Mouse (Mus musculus) ES-Bruce4 (cell line): ENCODE data around the gene Cd300lf. TPM values are rescaled to one million over a fixed set of nuclear protein-coding genes. Genes with fewer than 3 reads are reported as not detected.

ENCODE experiments used
- H3K27ac ChIP-seq: 2 replicates; pipeline ENCODE4 v1.5.1; 2012; ENCODE audit warnings: low read length, inconsistent platforms; ENCODE audit not compliant: insufficient read depth
- H3K27me3 ChIP-seq: 2 replicates; pipeline ENCODE4 v1.6.1; 2012; ENCODE audit warnings: mild to moderate bottlenecking, low read length, inconsistent platforms; ENCODE audit not compliant: control insufficient read depth, poor library complexity, insufficient read depth, severe bottlenecking
- H3K36me3 ChIP-seq: 2 replicates; pipeline ENCODE4 v1.6.1; 2012; ENCODE audit warnings: inconsistent platforms, mild to moderate bottlenecking, low read length, moderate library complexity; ENCODE audit not compliant: control insufficient read depth, poor library complexity, insufficient read depth, severe bottlenecking
- H3K4me1 ChIP-seq: one replicate; pipeline ENCODE4 v1.8.1; 2011; ENCODE audit warnings: low read length; ENCODE audit not compliant: control insufficient read depth, insufficient read depth
- H3K4me3 ChIP-seq: 2 replicates; pipeline ENCODE4 v1.5.1; 2011; ENCODE audit warnings: low read depth, mild to moderate bottlenecking, low read length
- H3K9ac ChIP-seq: 2 replicates; pipeline ENCODE4 v1.6.1; 2012; ENCODE audit warnings: low read depth, mild to moderate bottlenecking, inconsistent platforms; ENCODE audit not compliant: poor library complexity, severe bottlenecking
- H3K9me3 ChIP-seq: replicated peaks from 2 replicates; pipeline ENCODE4 v1.6.1; 2012; ENCODE audit warnings: mild to moderate bottlenecking, low read length, inconsistent platforms; ENCODE audit not compliant: control insufficient read depth, poor library complexity, insufficient read depth, severe bottlenecking
- CTCF ChIP-seq: IDR thresholded peaks from one replicate; pipeline ENCODE4 v1.8.1; 2011; ENCODE audit warnings: low read depth, low read length
- EP300 ChIP-seq: IDR thresholded peaks from 2 replicates; pipeline ENCODE4 v1.6.1; 2011; ENCODE audit warnings: low read depth, low read length; ENCODE audit not compliant: insufficient read depth
- POLR2A ChIP-seq: IDR thresholded peaks from one replicate; pipeline ENCODE4 v1.8.1; 2011; ENCODE audit warnings: low read length; ENCODE audit not compliant: insufficient read depth
- polyA plus RNA-seq: library from polyadenylated mRNA; stranded (reverse); fragments of >200 nt; gene quantifications from 2 replicates; pipeline ENCODE4 v1.2.4, GENCODE M21; 2011; ENCODE audit warnings: low read depth; ENCODE audit not compliant: missing spikeins, insufficient read depth, insufficient read length

Gene Cd300lf
- polyA plus RNA-seq, 1 experiment, result 1.1 TPM

DNA sequence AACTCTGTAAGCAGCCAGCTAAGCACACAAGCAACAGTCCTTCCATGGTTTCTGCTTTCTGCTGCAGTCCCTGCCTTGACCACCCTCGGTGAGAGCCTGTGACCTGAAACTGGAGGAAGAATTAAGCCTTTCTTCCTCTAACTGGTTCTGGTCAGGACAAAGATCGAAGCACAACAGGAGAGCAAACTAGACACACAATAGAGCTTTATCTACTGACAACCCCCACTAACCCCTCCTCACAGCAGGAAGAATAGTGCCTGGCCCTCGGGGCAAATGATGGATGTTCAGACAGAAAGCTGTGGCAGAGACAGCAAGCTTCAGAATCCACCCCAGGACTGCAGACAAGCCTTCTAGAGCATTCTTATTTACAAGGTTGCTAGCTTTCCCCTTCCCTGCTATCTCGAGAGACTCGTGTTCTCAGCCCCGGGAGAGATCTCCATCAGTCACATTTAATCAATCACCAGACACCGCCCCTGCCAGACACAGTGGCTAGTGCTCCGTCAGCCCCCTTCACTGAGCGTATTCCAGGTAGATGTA is 62.7 kb downstream of the Cd300lf start:
- Histone ChIP-seq H3K9ac (no peak overlapping the region), H3K9me3 (no peaks in the 10 kb centered on the region), H3K4me1 (peaks cover 5% of the 10 kb centered on the region), H3K27ac (no peak overlapping the region), H3K27me3 (no peaks in the 10 kb centered on the region), H3K36me3 (no peaks in the 10 kb centered on the region), H3K4me3 (no peak overlapping the region)
- TF ChIP-seq POLR2A, result no peak
- TF ChIP-seq CTCF, result no peak
- TF ChIP-seq EP300, result peak; percentile 65; the same call in 1 of the 2 replicates

DNA sequence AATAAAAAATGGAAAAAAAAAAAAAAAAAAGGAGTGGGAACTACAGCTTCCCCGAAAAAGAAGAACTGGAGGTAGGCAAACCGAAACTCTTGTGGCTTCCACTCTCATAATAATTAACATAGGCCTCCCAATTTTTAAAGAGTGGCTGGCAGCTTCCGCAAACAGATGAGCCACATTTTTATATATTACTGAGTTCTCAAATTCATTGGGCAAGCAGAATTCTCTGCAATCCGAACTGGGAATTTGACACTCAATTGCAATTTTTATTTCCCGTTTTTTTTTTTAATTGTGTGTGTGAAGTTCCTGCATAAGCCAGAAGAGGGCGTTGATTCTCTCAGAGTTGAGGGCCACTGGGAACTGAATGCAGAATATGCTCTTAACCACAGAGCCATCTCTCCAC is 67.0 kb downstream of the Cd300lf start:
- no peak overlapping the region for H3K27ac ChIP-seq
- H3K9me3 ChIP-seq, result no peaks in the 10 kb centered on the region
- H3K4me3 ChIP-seq, result no peak overlapping the region
- no peaks in the 10 kb centered on the region for H3K4me1 ChIP-seq
- TF ChIP-seq CTCF (no peak), EP300 (no peak), POLR2A (no peak)
- no peak overlapping the region for H3K9ac ChIP-seq
- H3K36me3 ChIP-seq, result no peaks in the 10 kb centered on the region
- no peaks in the 10 kb centered on the region for H3K27me3 ChIP-seq

Other genes with a start within 250 kb of the Cd300lf start
- gene Cd300a, start 244.0 kb downstream of the Cd300lf start, polyA plus RNA-seq, result 0.78 and 2.3 TPM in 2 replicates
- gene Cd300lb, start 199.6 kb downstream of the Cd300lf start, polyA plus RNA-seq, result not detected in 2 replicates
- gene Cd300c, start 164.8 kb downstream of the Cd300lf start, polyA plus RNA-seq, result not detected in 2 replicates
- gene Cd300ld, start 144.1 kb downstream of the Cd300lf start, polyA plus RNA-seq, result not detected in 2 replicates
- gene Cd300c2, start 132.1 kb downstream of the Cd300lf start, polyA plus RNA-seq, result not detected in 2 replicates
- gene Cd300ld2, start 117.8 kb downstream of the Cd300lf start, polyA plus RNA-seq, result not detected in 2 replicates
- gene Cd300ld4, start 107.0 kb downstream of the Cd300lf start, polyA plus RNA-seq, result not detected in 2 replicates
- gene Cd300ld5, start 96.2 kb downstream of the Cd300lf start, polyA plus RNA-seq, result not detected in 2 replicates
- not detected in 2 replicates for gene Cd300ld3, start 85.6 kb downstream of the Cd300lf start, polyA plus RNA-seq
- not detected in 2 replicates for gene Cd300e, start 71.8 kb downstream of the Cd300lf start, polyA plus RNA-seq
- gene Rab37, start 42.6 kb downstream of the Cd300lf start, polyA plus RNA-seq, result 0.99 and 3.0 TPM in 2 replicates
- gene Slc9a3r1, start 29.3 kb upstream of the Cd300lf start, polyA plus RNA-seq, result 73.2 and 77.8 TPM in 2 replicates
- 4.8 and 8.0 TPM in 2 replicates for gene Tmem104, start 53.5 kb upstream of the Cd300lf start, polyA plus RNA-seq
- gene Nat9, start 53.9 kb upstream of the Cd300lf start, polyA plus RNA-seq, result 13.1 and 16.2 TPM in 2 replicates
- 0.13 TPM in 1 of 2 replicates, not detected in the other for gene Grin2c, start 133.3 kb upstream of the Cd300lf start, polyA plus RNA-seq
- gene Fdxr, start 143.1 kb upstream of the Cd300lf start, polyA plus RNA-seq, result 11.6 and 12.8 TPM in 2 replicates
- gene Fads6, start 163.7 kb upstream of the Cd300lf start, polyA plus RNA-seq, result 6.7 and 7.1 TPM in 2 replicates
- gene Otop2, start 173.2 kb upstream of the Cd300lf start, polyA plus RNA-seq, result not detected in 2 replicates
- gene Ush1g, start 188.0 kb upstream of the Cd300lf start, polyA plus RNA-seq, result 0.24 and 0.33 TPM in 2 replicates
- not detected in 2 replicates for gene Otop3, start 200.7 kb upstream of the Cd300lf start, polyA plus RNA-seq
- 2.5 and 3.2 TPM in 2 replicates for gene Hid1, start 233.8 kb upstream of the Cd300lf start, polyA plus RNA-seq
- gene Cdr2l, start 247.9 kb upstream of the Cd300lf start, polyA plus RNA-seq, result 12.3 and 14.1 TPM in 2 replicates